Mouse (Mus musculus): Measurements from ENCODE around the gene Stat5b.

GRCm38 (mm10) chr11:100806380-100807305, 43.9 kb downstream of the Stat5b start:
- TF ChIP-seq CTCF (conservative IDR thresholded peaks at IDR 0.05; ENCODE audit: insufficient read depth, insufficient read length, low read depth, low read length) (no peak), POLR2A (IDR thresholded peaks at IDR 0.05; ENCODE audit: low read depth, low read length) (no peak)
